Mouse (Mus musculus) intestine, embryonic 16.5 days (tissue): ENCODE results near the gene Cptp. TPM values are rescaled to one million over a fixed set of nuclear protein-coding genes. Genes with fewer than 3 reads are reported as not detected.

ENCODE experiments used
- ATAC-seq: fragments of 200-750 bp; cut with Nextera tagmentation; 2 replicates; pipeline ENCODE4 v1.8.0; 2017; ENCODE audit warnings: moderate TSS enrichment, moderate library complexity
- H3K27ac ChIP-seq: fragments of 300-500 bp; sonication (generic); 2 replicates; pipeline ENCODE4 v1.5.1; 2014; ENCODE audit warnings: mild to moderate bottlenecking, low read length
- H3K27me3 ChIP-seq: fragments of 300-500 bp; sonication (generic); replicated peaks from 2 replicates; pipeline ENCODE4 v1.6.1; 2014; ENCODE audit warnings: low read length, control low read depth, mixed read lengths; ENCODE audit not compliant: control insufficient read depth, insufficient read depth
- H3K36me3 ChIP-seq: fragments of 300-500 bp; sonication (generic); 2 replicates; pipeline ENCODE4 v1.6.1; 2014; ENCODE audit warnings: low read length, control low read depth; ENCODE audit not compliant: control insufficient read depth, insufficient read depth
- H3K4me1 ChIP-seq: fragments of 300-500 bp; sonication (generic); 2 replicates; pipeline ENCODE4 v1.6.1; 2014; ENCODE audit warnings: low read length, control low read depth, mixed read lengths; ENCODE audit not compliant: control insufficient read depth, insufficient read depth
- H3K4me2 ChIP-seq: fragments of 300-500 bp; sonication (generic); 2 replicates; pipeline ENCODE4 v1.6.1; 2014; ENCODE audit warnings: low read depth, low read length, control low read depth
- H3K4me3 ChIP-seq: fragments of 300-500 bp; sonication (generic); 2 replicates; pipeline ENCODE4 v1.5.1; 2014; ENCODE audit warnings: mild to moderate bottlenecking, low read length
- H3K9ac ChIP-seq: fragments of 300-500 bp; sonication (generic); 2 replicates; pipeline ENCODE4 v1.6.1; 2014; ENCODE audit warnings: low read depth, low read length
- H3K9me3 ChIP-seq: fragments of 300-500 bp; sonication (generic); 2 replicates; pipeline ENCODE4 v1.6.1; 2016; ENCODE audit warnings: low read length, control low read depth; ENCODE audit not compliant: control insufficient read depth
- WGBS: fragments of 180-500 bp; shearing (Covaris S2); extraction: QIAGEN DNeasy Blood & Tissue Kit; methylation state at CpG from one replicate; pipeline ENCODE4 v1.1.7; 2014; 5-methylcytosine and 5-hydroxymethylcytosine counted together
- polyA plus RNA-seq: library from polyadenylated mRNA; unstranded; fragments of >200 nt; fragmentation: Nextera tagmentation; extraction: Ambion mirVana; gene quantifications from 2 replicates; pipeline ENCODE4 v1.2.1, GENCODE M21; 2015

Cptp gene
- polyA plus RNA-seq, 1 experiment from 2014 or later: 24.9 TPM

- Histone ChIP-seq H3K9ac (peak within 1 kb of the TSS; percentile 96), H3K4me2 (peak within 1 kb of the TSS; percentile 96), H3K4me3 (peak within 1 kb of the TSS; percentile 95), H3K9me3 (no peaks in the 10 kb centered on the region), H3K27me3 (no peaks in the 10 kb centered on the region), H3K36me3 (peaks cover 12% of the 10 kb centered on the region), H3K4me1 (peaks cover 33% of the 10 kb centered on the region), H3K27ac (peak within 1 kb of the TSS; percentile 99)
- peak; percentile 90 for ATAC-seq
- under 1% methylated on average over 52 of the region's 52 CpGs for WGBS
Measured at GRCm38 (mm10) chr4:155891551-155892001, 22.3 kb upstream of the Cptp start, which contains the start of the genes Pusl1 and Acap3. TSS of gene Pusl1 (minus strand) at chr4:155891781. TSS of gene Acap3 (plus strand) at chr4:155891822.

- Histone ChIP-seq H3K4me1 (peaks cover 33% of the 10 kb centered on the region), H3K4me2 (peak overlapping the region; percentile 96), H3K9me3 (no peaks in the 10 kb centered on the region), H3K4me3 (peak overlapping the region; percentile 95), H3K36me3 (peaks cover 14% of the 10 kb centered on the region), H3K27ac (peak overlapping the region; percentile 18; the same call in 1 of the 2 replicates), H3K27me3 (no peaks in the 10 kb centered on the region), H3K9ac (peak overlapping the region; percentile 96)
- 0% methylated on average over 34 of the region's 34 CpGs for WGBS
- peak; percentile 5; the same call in 1 of the 2 replicates for ATAC-seq
Measured at GRCm38 (mm10) chr4:155891011-155891471, 21.8 kb upstream of the Cptp start.

- no peaks in the 10 kb centered on the region for H3K27me3 ChIP-seq
- peaks cover 22% of the 10 kb centered on the region for H3K36me3 ChIP-seq
- no peak overlapping the region for H3K4me3 ChIP-seq
- H3K9me3 ChIP-seq: no peaks in the 10 kb centered on the region
- peaks cover 27% of the 10 kb centered on the region for H3K4me1 ChIP-seq
- no peak overlapping the region for H3K9ac ChIP-seq
- H3K4me2 ChIP-seq: no peak overlapping the region
- ATAC-seq: no peak
- H3K27ac ChIP-seq: no peak overlapping the region
- WGBS: 85% methylated on average over 5 of the region's 5 CpGs
Measured at GRCm38 (mm10) chr4:155889316-155889715, 20.1 kb upstream of the Cptp start.

GRCm38 (mm10) chr4:155888181-155888580 is 18.9 kb upstream of the Cptp start:
- no peaks in the 10 kb centered on the region for H3K27me3 ChIP-seq
- no peak overlapping the region for H3K4me3 ChIP-seq
- peaks cover 22% of the 10 kb centered on the region for H3K36me3 ChIP-seq
- no peak overlapping the region for H3K4me2 ChIP-seq
- no peak overlapping the region for H3K9ac ChIP-seq
- H3K27ac ChIP-seq: no peak overlapping the region
- peaks cover 16% of the 10 kb centered on the region for H3K4me1 ChIP-seq
- no peak for ATAC-seq
- WGBS: 94% methylated on average over 9 of the region's 9 CpGs
- H3K9me3 ChIP-seq: no peaks in the 10 kb centered on the region

GRCm38 (mm10) chr4:155887674-155888073 is 18.4 kb upstream of the Cptp start:
- Histone ChIP-seq H3K9ac (no peak overlapping the region), H3K9me3 (no peaks in the 10 kb centered on the region), H3K4me3 (no peak overlapping the region), H3K4me2 (no peak overlapping the region), H3K36me3 (peaks cover 22% of the 10 kb centered on the region), H3K4me1 (peaks cover 11% of the 10 kb centered on the region), H3K27me3 (no peaks in the 10 kb centered on the region), H3K27ac (no peak overlapping the region)
- 88% methylated on average over 10 of the region's 10 CpGs for WGBS
- ATAC-seq: no peak

- no peak overlapping the region for H3K9ac ChIP-seq
- no peak overlapping the region for H3K4me2 ChIP-seq
- H3K4me3 ChIP-seq: no peak overlapping the region
- H3K27ac ChIP-seq: no peak overlapping the region
- WGBS: 93% methylated on average over 5 of the region's 5 CpGs
- H3K4me1 ChIP-seq: peaks cover 10% of the 10 kb centered on the region
- H3K36me3 ChIP-seq: peaks cover 22% of the 10 kb centered on the region
- H3K9me3 ChIP-seq: no peaks in the 10 kb centered on the region
- H3K27me3 ChIP-seq: no peaks in the 10 kb centered on the region
- no peak for ATAC-seq
Measured at GRCm38 (mm10) chr4:155886330-155886729, 17.1 kb upstream of the Cptp start.

- Histone ChIP-seq H3K4me3 (no peak overlapping the region), H3K9me3 (no peaks in the 10 kb centered on the region), H3K4me2 (no peak overlapping the region), H3K27me3 (no peaks in the 10 kb centered on the region), H3K4me1 (no peaks in the 10 kb centered on the region), H3K27ac (no peak overlapping the region), H3K36me3 (peaks cover 25% of the 10 kb centered on the region), H3K9ac (no peak overlapping the region)
- no peak for ATAC-seq
- 73% methylated on average over 3 of the region's 3 CpGs for WGBS
Measured at GRCm38 (mm10) chr4:155883587-155883986, 14.3 kb upstream of the Cptp start.

GRCm38 (mm10) chr4:155871404-155871803 is 2.2 kb upstream of the Cptp start:
- 81% methylated on average over 7 of the region's 7 CpGs for WGBS
- H3K36me3 ChIP-seq: 0 out of 2 replicates have a peak, but pooled peaks cover 1% of the 10 kb centered on the region
- ATAC-seq: no peak
- no peak overlapping the region for H3K9ac ChIP-seq
- no peak overlapping the region for H3K27ac ChIP-seq
- H3K27me3 ChIP-seq: no peaks in the 10 kb centered on the region
- H3K4me2 ChIP-seq: no peak overlapping the region
- no peaks in the 10 kb centered on the region for H3K9me3 ChIP-seq
- peaks cover 18% of the 10 kb centered on the region for H3K4me1 ChIP-seq
- H3K4me3 ChIP-seq: no peak overlapping the region

GRCm38 (mm10) chr4:155868614-155869298 is 484 bp downstream of the Cptp start:
- H3K4me1 ChIP-seq: peaks cover 18% of the 10 kb centered on the region
- WGBS: 7% methylated on average over 22 of the region's 22 CpGs
- peak; percentile 72 for ATAC-seq
- peaks cover 3% of the 10 kb centered on the region; the same call in 1 of the 2 replicates for H3K36me3 ChIP-seq
- H3K4me2 ChIP-seq: peak overlapping the region; percentile 77
- H3K4me3 ChIP-seq: peak overlapping the region; percentile 74
- H3K27ac ChIP-seq: no peak overlapping the region
- H3K9me3 ChIP-seq: no peaks in the 10 kb centered on the region
- H3K9ac ChIP-seq: peak overlapping the region; percentile 77
- H3K27me3 ChIP-seq: no peaks in the 10 kb centered on the region
